Mouse (Mus musculus): ENCODE results near the gene Specc1l. TPM values are rescaled to one million over a fixed set of nuclear protein-coding genes. Genes with fewer than 3 reads are reported as not detected.

The Specc1l gene
- polyA plus RNA-seq, 1 experiment from 2014 or later: 13.0 TPM

GRCm38 (mm10) chr10:75231876-75232275 lies 20.0 kb downstream of the Specc1l start:
- no peaks in the 10 kb centered on the region for H3K27me3 ChIP-seq (replicated peaks; ENCODE audit: control insufficient read depth, insufficient read depth, low read length)
- H3K4me2 ChIP-seq (replicated peaks; ENCODE audit: low read depth): no peak overlapping the region
- no peak overlapping the region for H3K9ac ChIP-seq (ENCODE audit: low read depth, low read length)
- 91% methylated on average over 1 of the region's 1 CpGs for WGBS
- no peak overlapping the region for H3K4me3 ChIP-seq (ENCODE audit: low read depth, low read length)
- H3K4me1 ChIP-seq (replicated peaks; ENCODE audit: control insufficient read depth, insufficient read depth, low read length): no peaks in the 10 kb centered on the region
- no peak for TF ChIP-seq CTCF (IDR thresholded peaks at IDR 0.05; ENCODE audit: low read depth)
- H3K9me3 ChIP-seq (ENCODE audit: control insufficient read depth): no peaks in the 10 kb centered on the region
- peaks cover 26% of the 10 kb centered on the region for H3K36me3 ChIP-seq (ENCODE audit: control insufficient read depth, insufficient read depth)
- ATAC-seq: no peak
- H3K27ac ChIP-seq (ENCODE audit: low read depth, low read length): peak overlapping the region; percentile 73

GRCm38 (mm10) chr10:75232612-75233155 lies 20.8 kb downstream of the Specc1l start:
- 89% methylated on average over 4 of the region's 4 CpGs for WGBS
- Histone ChIP-seq H3K4me2 (replicated peaks; ENCODE audit: low read depth) (no peak overlapping the region), H3K9ac (ENCODE audit: low read depth, low read length) (no peak overlapping the region), H3K36me3 (ENCODE audit: control insufficient read depth, insufficient read depth) (peaks cover 26% of the 10 kb centered on the region), H3K27me3 (replicated peaks; ENCODE audit: control insufficient read depth, insufficient read depth, low read length) (no peaks in the 10 kb centered on the region), H3K27ac (ENCODE audit: low read depth, low read length) (peak overlapping the region; percentile 73; the same call in 1 of the 2 replicates), H3K4me1 (replicated peaks; ENCODE audit: control insufficient read depth, insufficient read depth, low read length) (no peaks in the 10 kb centered on the region), H3K9me3 (ENCODE audit: control insufficient read depth) (no peaks in the 10 kb centered on the region), H3K4me3 (ENCODE audit: low read depth, low read length) (no peak overlapping the region)
- no peak for TF ChIP-seq CTCF (IDR thresholded peaks at IDR 0.05; ENCODE audit: low read depth)
- ATAC-seq: peak; percentile 67

- no peak for ATAC-seq
These were observed 21.6 kb downstream of the Specc1l start for GRCm38 (mm10) chr10:75233489-75233888.

GRCm38 (mm10) chr10:75235726-75236125 lies 23.9 kb downstream of the Specc1l start:
- Histone ChIP-seq H3K27me3 (replicated peaks; ENCODE audit: control insufficient read depth, insufficient read depth, low read length) (no peaks in the 10 kb centered on the region), H3K4me1 (replicated peaks; ENCODE audit: control insufficient read depth, insufficient read depth, low read length) (no peaks in the 10 kb centered on the region), H3K9me3 (ENCODE audit: control insufficient read depth) (no peaks in the 10 kb centered on the region), H3K27ac (ENCODE audit: low read depth, low read length) (no peak overlapping the region), H3K4me2 (replicated peaks; ENCODE audit: low read depth) (no peak overlapping the region), H3K36me3 (ENCODE audit: control insufficient read depth, insufficient read depth) (peaks cover 27% of the 10 kb centered on the region), H3K4me3 (ENCODE audit: low read depth, low read length) (no peak overlapping the region), H3K9ac (ENCODE audit: low read depth, low read length) (no peak overlapping the region)
- no peak for ATAC-seq
- WGBS: 89% methylated on average over 2 of the region's 2 CpGs
- TF ChIP-seq CTCF (IDR thresholded peaks at IDR 0.05; ENCODE audit: low read depth): no peak

More at GRCm38 (mm10) chr10:75233489-75233888, 21.6 kb downstream of the Specc1l start:
- WGBS: 63% methylated on average over 2 of the region's 2 CpGs
- Histone ChIP-seq H3K36me3 (ENCODE audit: control insufficient read depth, insufficient read depth) (peaks cover 26% of the 10 kb centered on the region), H3K9ac (ENCODE audit: low read depth, low read length) (no peak overlapping the region), H3K27ac (ENCODE audit: low read depth, low read length) (no peak overlapping the region), H3K9me3 (ENCODE audit: control insufficient read depth) (no peaks in the 10 kb centered on the region), H3K4me3 (ENCODE audit: low read depth, low read length) (no peak overlapping the region), H3K4me1 (replicated peaks; ENCODE audit: control insufficient read depth, insufficient read depth, low read length) (no peaks in the 10 kb centered on the region), H3K27me3 (replicated peaks; ENCODE audit: control insufficient read depth, insufficient read depth, low read length) (no peaks in the 10 kb centered on the region), H3K4me2 (replicated peaks; ENCODE audit: low read depth) (no peak overlapping the region)
- no peak for TF ChIP-seq CTCF (IDR thresholded peaks at IDR 0.05; ENCODE audit: low read depth)

- no peak for ATAC-seq
- Histone ChIP-seq H3K4me2 (replicated peaks; ENCODE audit: low read depth) (no peak overlapping the region), H3K4me3 (ENCODE audit: low read depth, low read length) (no peak overlapping the region), H3K36me3 (ENCODE audit: control insufficient read depth, insufficient read depth) (peaks cover 28% of the 10 kb centered on the region), H3K27ac (ENCODE audit: low read depth, low read length) (no peak overlapping the region), H3K4me1 (replicated peaks; ENCODE audit: control insufficient read depth, insufficient read depth, low read length) (no peaks in the 10 kb centered on the region), H3K9me3 (ENCODE audit: control insufficient read depth) (no peaks in the 10 kb centered on the region), H3K9ac (ENCODE audit: low read depth, low read length) (no peak overlapping the region), H3K27me3 (replicated peaks; ENCODE audit: control insufficient read depth, insufficient read depth, low read length) (no peaks in the 10 kb centered on the region)
- WGBS: 85% methylated on average over 3 of the region's 3 CpGs
- no peak for TF ChIP-seq CTCF (IDR thresholded peaks at IDR 0.05; ENCODE audit: low read depth)
These were observed 24.3 kb downstream of the Specc1l start for GRCm38 (mm10) chr10:75236156-75236555.

- WGBS: 93% methylated on average over 2 of the region's 2 CpGs
- H3K9me3 ChIP-seq (ENCODE audit: control insufficient read depth): no peaks in the 10 kb centered on the region
These were observed 25.3 kb downstream of the Specc1l start for GRCm38 (mm10) chr10:75237166-75237565.

More at GRCm38 (mm10) chr10:75237166-75237565, 25.3 kb downstream of the Specc1l start:
- Histone ChIP-seq H3K4me3 (ENCODE audit: low read depth, low read length) (no peak overlapping the region), H3K4me2 (replicated peaks; ENCODE audit: low read depth) (no peak overlapping the region), H3K27me3 (replicated peaks; ENCODE audit: control insufficient read depth, insufficient read depth, low read length) (no peaks in the 10 kb centered on the region), H3K27ac (ENCODE audit: low read depth, low read length) (no peak overlapping the region), H3K4me1 (replicated peaks; ENCODE audit: control insufficient read depth, insufficient read depth, low read length) (no peaks in the 10 kb centered on the region), H3K9ac (ENCODE audit: low read depth, low read length) (no peak overlapping the region), H3K36me3 (ENCODE audit: control insufficient read depth, insufficient read depth) (peaks cover 26% of the 10 kb centered on the region)
- no peak for ATAC-seq
- TF ChIP-seq CTCF (IDR thresholded peaks at IDR 0.05; ENCODE audit: low read depth): no peak
